Mouse (Mus musculus) lung, adult 2 months (tissue): ENCODE results near the gene Sin3a. TPM values are rescaled to one million over a fixed set of nuclear protein-coding genes. Genes with fewer than 3 reads are reported as not detected.

Experiments
- DNase-seq: peaks from one replicate; pipeline ENCODE4 v3.0.0; 2022
- H3K4me1 ChIP-seq: fragments of 200-500 bp; 2 replicates; pipeline ENCODE4 v1.6.1; 2011; ENCODE audit warnings: low read length; ENCODE audit not compliant: control insufficient read depth, insufficient read depth
- H3K4me3 ChIP-seq: fragments of 200-500 bp; replicated peaks from 2 replicates; pipeline ENCODE3; 2011; ENCODE audit warnings: low read depth, mild to moderate bottlenecking, control low read depth, low read length; ENCODE audit errors: extremely low read depth
- CTCF ChIP-seq: fragments of 200-500 bp; IDR thresholded peaks from 2 replicates; pipeline ENCODE4 v1.5.1; 2011; ENCODE audit warnings: mild to moderate bottlenecking, low read length, control low read depth; ENCODE audit not compliant: insufficient read depth
- POLR2A ChIP-seq: fragments of 200-500 bp; IDR thresholded peaks from 2 replicates; pipeline ENCODE4 v1.6.1; 2011; ENCODE audit warnings: low read depth, mild to moderate bottlenecking, control low read depth, low read length, borderline replicate concordance; ENCODE audit errors: extremely low read depth
- WGBS: fragments of 180-500 bp; shearing (Covaris S2); methylation state at CpG from one replicate; pipeline ENCODE4 v1.1.7; 2018; 5-methylcytosine and 5-hydroxymethylcytosine counted together
- polyA plus RNA-seq: library from polyadenylated mRNA; depleted of rRNA; stranded (reverse); fragments of >200 nt; gene quantifications from 2 replicates; pipeline ENCODE4 v1.2.3, GENCODE M21; 2012

Gene Sin3a
- polyA plus RNA-seq, 1 experiment = 68.4 TPM

DNA sequence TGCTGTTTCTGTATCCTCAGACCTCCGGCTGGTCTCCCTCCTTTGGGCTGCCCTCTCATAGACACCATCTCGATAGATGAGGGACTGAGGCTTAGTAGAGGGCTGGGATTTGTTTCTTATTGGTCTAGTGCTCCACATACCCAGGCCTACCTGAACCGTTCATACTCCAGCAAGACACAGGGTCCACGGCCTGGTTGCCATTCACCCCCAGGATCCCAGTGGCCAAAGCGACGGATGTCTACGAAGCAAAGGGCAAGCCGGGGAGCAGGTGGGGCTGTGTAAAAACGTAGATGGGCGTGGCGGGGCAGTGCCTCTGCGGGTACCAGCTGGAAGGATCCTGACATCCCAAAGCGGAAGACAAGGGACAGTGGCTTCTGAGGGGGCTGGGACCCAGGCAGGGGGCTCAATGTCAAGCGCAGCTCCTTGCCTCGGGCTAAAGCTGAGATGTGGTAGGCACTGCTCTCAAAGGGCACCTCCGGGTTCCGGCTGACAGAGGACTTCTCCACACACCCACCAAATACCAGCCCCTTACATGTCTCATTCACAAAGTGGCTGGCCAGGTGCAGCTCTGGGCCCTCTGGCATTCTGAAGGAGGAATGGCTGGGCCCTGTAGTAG lies 74.7 kb downstream of the Sin3a start:
- 88% methylated on average over 17 of the region's 17 CpGs for WGBS
- H3K4me3 ChIP-seq = no peak overlapping the region
- no peak for TF ChIP-seq CTCF
- TF ChIP-seq POLR2A = no peak
- peaks cover 9% of the 10 kb centered on the region; the same call in 1 of the 2 replicates for H3K4me1 ChIP-seq
- no peak for DNase-seq

DNA sequence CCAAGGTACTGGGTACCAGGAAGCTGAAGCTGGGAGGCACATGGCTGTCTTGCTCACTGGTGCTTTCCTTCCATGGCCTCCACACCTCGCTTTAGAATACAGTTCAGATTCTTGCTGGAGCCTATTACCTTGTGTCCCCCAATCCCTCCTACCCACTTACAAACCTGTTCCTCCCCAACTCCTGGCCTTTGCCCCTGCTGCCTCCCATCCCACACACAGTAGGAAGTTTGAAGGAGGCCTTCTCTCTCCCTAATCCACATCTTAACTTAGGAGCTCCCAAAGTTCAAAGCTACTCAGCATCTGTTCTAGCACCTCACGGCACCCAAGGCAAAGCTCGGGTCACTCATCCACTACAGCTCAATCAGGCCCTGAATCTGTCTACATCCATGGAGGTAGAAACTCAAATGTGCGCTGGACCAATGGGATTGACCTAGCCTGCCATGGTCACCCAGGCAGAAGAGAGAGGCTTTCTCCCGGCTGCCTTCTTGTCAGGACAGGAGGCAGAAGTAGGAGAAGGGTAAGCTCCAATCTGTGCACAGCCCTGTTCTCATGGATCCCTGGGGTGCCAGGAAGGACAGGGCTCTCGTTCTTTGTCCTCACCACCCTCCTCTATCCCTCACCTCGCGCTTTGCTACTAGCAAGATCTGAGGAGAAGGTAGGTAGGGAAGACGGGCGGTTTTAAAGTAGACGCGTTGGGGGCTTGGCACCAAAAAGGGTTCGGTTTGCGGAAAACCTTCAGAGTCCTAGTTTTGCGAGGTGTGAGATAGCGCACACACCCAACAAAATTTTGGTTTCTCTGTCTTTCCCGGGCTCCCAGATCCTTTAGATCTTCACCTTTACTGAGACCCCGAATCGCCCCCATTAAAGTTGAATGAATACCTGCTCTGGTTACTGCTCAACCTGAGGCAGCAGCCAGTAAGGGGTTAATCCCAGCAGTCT lies 75.6 kb downstream of the Sin3a start:
- Histone ChIP-seq H3K4me1 (peaks cover 9% of the 10 kb centered on the region; the same call in 1 of the 2 replicates), H3K4me3 (peak overlapping the region; percentile 70)
- 7% methylated on average over 19 of the region's 19 CpGs for WGBS
- TF ChIP-seq POLR2A (no peak), CTCF (no peak)
- DNase-seq = peak; percentile 33

DNA sequence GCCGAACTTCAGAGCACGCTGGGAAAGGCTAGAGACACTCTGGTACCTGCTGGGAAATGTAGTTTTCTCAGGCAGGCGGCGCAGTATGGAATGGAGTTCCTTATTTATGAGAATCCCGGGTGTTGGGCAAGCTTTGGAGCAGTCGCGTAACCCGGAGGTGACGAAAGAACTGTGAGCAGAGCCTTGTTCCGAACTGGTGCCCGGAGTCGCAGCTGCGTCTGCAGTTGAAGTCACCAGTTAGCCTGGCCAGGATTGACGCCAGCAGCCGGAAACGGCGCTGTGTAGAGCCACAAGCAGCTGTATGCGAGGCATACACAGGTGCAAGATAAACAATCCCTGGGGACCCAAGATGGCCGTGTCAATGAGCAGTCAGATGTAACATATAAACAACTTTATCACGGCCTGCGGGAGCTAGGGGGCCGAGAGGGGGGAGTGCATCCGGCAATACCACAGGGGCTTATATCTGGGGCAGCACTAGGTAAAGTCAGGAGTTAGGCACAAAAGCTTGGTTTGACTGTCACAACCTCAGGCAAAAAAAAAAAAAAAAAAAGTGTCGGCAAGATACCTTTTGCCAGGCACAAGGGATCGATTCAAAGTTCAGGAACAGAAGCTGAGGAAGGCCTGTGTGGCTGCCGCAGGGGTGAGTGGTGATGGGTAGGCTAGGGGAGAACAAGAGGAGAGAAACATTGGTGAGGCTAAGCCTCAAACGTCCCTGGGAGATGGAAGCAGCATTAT lies 76.5 kb downstream of the Sin3a start, which contains the start of gene Neil1:
TSS of gene Neil1 (minus strand) at position 162 of the 735 bp plus-strand sequence.
- DNase-seq = peak; percentile 88
- H3K4me1 ChIP-seq = peaks cover 9% of the 10 kb centered on the region; the same call in 1 of the 2 replicates
- H3K4me3 ChIP-seq = peak within 1 kb of the TSS; percentile 70
- 2% methylated on average over 27 of the region's 27 CpGs for WGBS
- TF ChIP-seq POLR2A (peak; percentile 90; the same call in 1 of the 2 replicates), CTCF (no peak)

DNA sequence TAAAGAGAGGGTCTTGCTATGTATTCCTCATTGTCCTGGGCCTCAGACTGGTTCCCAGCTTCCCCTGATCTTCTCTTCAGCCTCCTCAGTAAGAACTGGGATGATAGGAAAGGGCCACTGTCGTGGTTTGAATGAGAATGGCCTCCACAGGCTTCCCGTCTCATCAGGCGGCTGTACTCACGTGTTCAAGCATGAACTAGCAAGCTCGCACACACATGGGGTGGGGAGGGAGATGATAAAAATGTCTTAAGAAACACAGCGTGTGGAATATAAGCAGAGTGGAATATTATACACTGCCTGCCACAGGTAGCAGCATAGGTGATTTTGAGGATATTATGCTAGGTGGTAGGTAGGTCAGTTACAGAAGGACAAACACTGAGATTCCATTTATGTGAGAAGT lies 77.2 kb downstream of the Sin3a start:
- no peak overlapping the region for H3K4me3 ChIP-seq
- TF ChIP-seq CTCF (no peak), POLR2A (no peak)
- 64% methylated on average over 6 of the region's 6 CpGs for WGBS

DNA sequence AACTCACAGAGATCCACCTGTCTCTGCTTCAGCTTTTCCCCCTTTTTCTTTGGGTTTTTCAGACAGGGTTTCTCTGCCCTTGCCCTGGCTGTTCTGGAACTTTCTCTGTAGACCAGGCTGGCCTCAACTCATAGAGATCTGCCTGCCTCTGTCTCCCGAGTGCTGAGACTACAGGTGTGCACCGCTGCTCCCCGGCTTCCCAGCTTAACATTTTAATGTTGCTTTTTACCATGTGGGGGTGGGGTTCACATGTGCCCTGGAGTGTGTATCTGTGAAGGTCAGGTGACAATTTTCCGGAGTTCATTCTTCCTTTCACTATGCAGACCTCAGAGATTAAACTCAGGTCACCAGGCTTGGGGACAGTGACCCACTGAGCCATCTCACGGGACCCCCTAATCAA lies 78.4 kb downstream of the Sin3a start:
- TF ChIP-seq POLR2A (no peak), CTCF (no peak)
- WGBS = 80% methylated on average over 5 of the region's 5 CpGs
- DNase-seq = no peak
- H3K4me1 ChIP-seq = peaks cover 9% of the 10 kb centered on the region; the same call in 1 of the 2 replicates
- H3K4me3 ChIP-seq = no peak overlapping the region

More for the DNA sequence above, 77.2 kb downstream of the Sin3a start:
- no peak for DNase-seq
- H3K4me1 ChIP-seq = peaks cover 9% of the 10 kb centered on the region; the same call in 1 of the 2 replicates

DNA sequence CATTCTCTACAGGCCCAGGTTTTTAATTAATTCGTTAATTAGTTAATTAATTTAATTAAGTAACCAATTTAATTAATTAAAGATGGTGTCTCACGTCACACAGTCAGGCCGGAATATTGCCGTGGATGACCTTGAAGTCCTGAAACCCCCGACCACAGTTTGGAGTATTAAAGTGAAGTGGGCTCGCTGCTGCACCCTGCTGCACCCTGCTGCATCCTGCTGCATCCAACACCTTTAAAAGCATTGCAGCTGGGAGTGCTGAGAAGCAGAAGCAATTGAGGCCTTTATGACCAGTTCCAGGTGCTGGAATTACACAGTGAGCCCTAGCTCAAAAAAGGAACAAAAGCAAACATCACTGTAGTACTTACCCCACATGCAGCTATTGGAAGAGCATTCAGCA lies 80.5 kb downstream of the Sin3a start:
- TF ChIP-seq POLR2A = no peak
- no peak for TF ChIP-seq CTCF

DNA sequence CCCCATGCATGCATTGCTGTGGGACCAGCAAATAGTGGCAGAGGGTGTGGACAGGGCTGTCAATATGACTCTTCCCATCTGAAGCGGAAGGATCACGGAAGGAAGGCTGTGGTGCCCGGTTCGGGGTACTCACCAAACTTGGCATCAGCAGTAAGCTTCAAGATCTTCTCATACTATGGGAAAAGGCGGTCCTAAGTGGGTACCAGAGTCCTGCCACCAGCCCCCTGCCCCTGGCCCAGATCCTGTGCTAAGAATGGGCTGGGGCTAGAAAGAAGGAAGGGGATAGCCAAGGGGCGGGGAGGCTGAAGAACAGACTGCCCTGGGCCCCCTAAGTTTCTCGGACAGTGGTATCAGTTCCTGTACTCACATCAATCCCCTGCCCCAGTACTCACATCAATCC lies 84.5 kb downstream of the Sin3a start:
- H3K4me1 ChIP-seq = peaks cover 4% of the 10 kb centered on the region
- no peak for DNase-seq
- no peak overlapping the region for H3K4me3 ChIP-seq
- no peak for TF ChIP-seq POLR2A
- no peak for TF ChIP-seq CTCF
- 93% methylated on average over 7 of the region's 7 CpGs for WGBS

More for the DNA sequence above, 80.5 kb downstream of the Sin3a start:
- 58% methylated on average over 6 of the region's 6 CpGs for WGBS
- peaks cover 4% of the 10 kb centered on the region; the same call in 1 of the 2 replicates for H3K4me1 ChIP-seq
- H3K4me3 ChIP-seq = no peak overlapping the region
- no peak for DNase-seq

DNA sequence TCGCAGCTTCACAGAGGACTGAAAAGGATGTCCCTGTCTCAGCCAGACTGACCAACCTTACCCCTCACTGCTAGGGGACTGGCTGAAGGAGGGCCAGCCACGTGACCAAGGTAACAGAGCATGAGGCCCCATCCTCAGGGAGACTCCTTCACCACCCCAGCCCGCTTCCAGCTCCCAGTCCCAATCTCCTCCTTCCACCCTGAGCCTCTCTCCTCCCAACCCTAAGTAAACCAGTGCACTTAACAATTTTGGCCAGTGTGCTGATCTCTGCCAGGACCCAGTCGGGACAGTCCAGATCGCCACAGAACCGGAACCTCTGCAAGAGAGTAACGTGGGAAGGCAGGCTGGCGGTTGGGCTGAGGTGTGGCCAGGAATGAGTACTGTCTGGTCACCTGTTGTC lies 85.0 kb downstream of the Sin3a start:
- 84% methylated on average over 8 of the region's 8 CpGs for WGBS
- Histone ChIP-seq H3K4me3 (no peak overlapping the region), H3K4me1 (peaks cover 4% of the 10 kb centered on the region)
- TF ChIP-seq POLR2A = no peak
- TF ChIP-seq CTCF = no peak
- no peak for DNase-seq

DNA sequence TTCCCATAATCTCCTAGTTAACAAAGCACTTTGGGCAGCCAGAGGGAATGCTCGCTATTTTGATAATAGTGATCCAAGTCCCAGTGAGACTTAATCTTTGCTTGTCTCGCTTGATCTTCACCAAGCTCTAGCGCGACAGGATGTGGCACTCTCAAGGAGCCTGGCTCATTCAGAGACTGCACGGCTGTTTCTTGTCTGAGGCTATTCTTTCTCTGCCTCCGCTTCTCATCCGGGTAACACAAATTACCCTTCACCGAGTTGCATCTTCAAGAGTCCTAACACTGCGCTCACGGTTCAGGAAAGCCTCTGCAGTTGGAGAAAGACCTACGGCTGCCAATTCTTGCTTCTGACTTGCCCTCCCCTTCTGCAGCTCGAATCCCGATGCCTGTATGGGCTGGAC lies 85.7 kb downstream of the Sin3a start:
- TF ChIP-seq CTCF (no peak), POLR2A (no peak)
- WGBS = 25% methylated on average over 13 of the region's 13 CpGs
- no peak for DNase-seq
- Histone ChIP-seq H3K4me3 (peak overlapping the region; percentile 95), H3K4me1 (peaks cover 4% of the 10 kb centered on the region)
